Mouse (Mus musculus): ENCODE results near the gene Sdk1. TPM values are rescaled to one million over a fixed set of nuclear protein-coding genes. Genes with fewer than 3 reads are reported as not detected.
A peak's percentile ranks its signal among the peaks of the same experiment; 100 is the strongest.

The Sdk1 gene
- total RNA-seq, 1 experiment from 2014 or later = not detected

DNA sequence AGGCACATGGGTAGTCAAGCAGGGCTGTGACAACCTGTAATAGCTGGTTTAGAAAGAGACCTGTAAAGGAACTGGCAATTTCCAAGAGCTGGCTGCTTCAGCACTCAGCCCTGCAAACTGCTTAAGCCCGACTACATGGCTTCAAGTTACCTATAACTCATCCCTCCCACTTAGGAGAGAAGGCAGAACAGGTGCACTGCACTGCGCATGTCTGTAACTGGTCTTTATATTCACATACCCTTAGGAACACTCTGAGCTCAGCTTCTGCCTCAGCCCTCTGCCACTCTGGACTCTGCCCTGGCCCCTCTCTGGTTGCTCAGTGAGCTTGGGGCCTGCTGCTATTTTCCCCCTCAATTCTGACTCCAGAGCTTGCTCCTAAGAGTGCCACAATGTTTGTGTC is 615.2 kb downstream of the Sdk1 start:
- no peak for ATAC-seq (replicated peaks; ENCODE audit: low read depth, poor library complexity, severe bottlenecking)

DNA sequence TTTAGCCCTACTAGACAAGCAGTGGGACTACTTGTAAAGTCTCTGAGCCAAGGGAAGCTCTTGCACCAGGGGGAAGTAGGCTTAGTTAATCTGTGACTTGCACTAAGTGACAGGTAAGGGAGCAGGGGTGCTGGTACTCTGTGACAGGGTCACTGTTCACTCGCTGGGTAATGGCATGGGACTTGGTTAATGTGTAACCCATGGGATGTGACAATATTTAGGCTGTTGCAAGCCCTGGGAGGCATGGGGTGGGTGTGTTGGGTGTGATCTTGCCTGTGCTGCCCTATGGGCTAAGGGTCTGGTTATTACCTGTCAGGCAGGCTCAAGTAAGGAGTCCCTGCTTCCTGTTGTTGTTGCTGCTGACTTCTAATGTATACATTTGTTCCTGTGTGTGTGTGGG is 616.5 kb downstream of the Sdk1 start:
- ATAC-seq (replicated peaks; ENCODE audit: low read depth, poor library complexity, severe bottlenecking) = no peak

- no peak for ATAC-seq (replicated peaks; ENCODE audit: low read depth, poor library complexity, severe bottlenecking)
Observed at GRCm38 (mm10) chr5:141858406-141859160, 617.3 kb downstream of the Sdk1 start.

DNA sequence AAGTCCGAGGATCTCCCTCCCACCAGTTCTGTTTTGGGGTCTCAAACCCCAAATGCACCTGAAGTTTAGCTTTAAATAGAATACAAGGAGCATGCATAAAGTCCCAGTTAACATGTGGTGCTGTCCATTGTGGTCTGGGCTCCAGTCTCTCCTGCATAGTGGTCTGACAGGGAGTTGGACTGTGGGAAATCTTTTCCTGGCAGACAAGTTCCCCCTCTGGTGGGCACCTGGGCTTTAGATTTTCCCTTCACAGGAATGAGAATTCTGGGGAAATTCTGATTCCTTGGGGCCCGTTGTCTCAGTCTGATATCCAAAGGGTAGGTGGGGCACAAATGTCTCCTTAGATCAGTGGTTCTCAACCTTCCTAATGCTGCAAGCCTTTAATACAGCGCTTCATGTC is 624.8 kb downstream of the Sdk1 start:
- no peak for ATAC-seq (replicated peaks; ENCODE audit: low read depth, poor library complexity, severe bottlenecking)

DNA sequence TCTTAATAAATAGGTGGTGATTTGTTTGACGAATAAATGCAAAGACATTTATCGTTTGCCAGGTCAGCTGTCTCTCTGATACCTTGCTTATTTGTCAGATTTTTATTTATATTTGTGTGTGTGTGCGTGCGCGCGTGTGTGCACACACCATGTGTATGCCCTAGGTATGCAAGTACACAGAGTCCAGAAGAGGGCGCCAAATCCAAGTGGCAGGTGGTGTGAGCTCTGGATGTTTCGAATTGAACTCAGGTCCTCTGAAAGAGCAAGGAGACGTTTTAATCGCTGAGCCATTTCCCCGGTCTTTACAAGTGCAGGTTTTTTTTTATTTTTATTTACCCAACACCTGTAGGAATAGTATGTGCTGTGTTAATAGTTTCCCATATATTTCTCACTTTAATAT is 632.5 kb downstream of the Sdk1 start:
- no peak for ATAC-seq (replicated peaks; ENCODE audit: low read depth, poor library complexity, severe bottlenecking)

- no peak for ATAC-seq (replicated peaks; ENCODE audit: low read depth, poor library complexity, severe bottlenecking)
Observed at GRCm38 (mm10) chr5:141880661-141881060, 639.4 kb downstream of the Sdk1 start.

DNA sequence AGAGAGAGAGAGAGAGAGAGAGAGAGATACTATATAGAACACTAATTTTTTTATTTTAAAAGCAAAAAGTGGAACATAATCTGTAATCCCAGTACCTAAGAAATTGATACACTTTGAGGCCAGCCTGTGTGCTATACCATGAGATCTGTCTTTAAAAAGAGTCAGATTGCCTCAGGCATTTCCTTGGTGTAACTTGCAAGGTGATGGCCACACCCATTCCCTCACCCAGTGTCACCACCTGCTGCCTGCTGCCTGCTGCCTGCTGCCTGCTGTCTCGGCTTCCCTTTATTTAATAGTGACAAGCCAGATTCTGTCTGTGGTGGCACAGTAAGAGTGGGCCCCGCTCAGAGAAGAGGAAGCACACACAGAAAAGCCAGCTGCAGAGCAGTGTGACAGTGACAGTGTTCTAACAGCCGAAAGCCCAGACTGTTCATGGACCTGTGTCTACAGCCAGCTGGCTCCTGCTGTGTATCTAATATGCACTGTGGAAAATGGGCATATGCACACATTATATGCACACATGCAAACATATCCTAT is 642.9 kb downstream of the Sdk1 start:
- ATAC-seq (replicated peaks; ENCODE audit: low read depth, poor library complexity, severe bottlenecking) = peak; percentile 96

- no peak for ATAC-seq (replicated peaks; ENCODE audit: low read depth, poor library complexity, severe bottlenecking)
Observed at GRCm38 (mm10) chr5:141886006-141886405, 644.7 kb downstream of the Sdk1 start.

GRCm38 (mm10) chr5:141889766-141890165 is 648.5 kb downstream of the Sdk1 start:
- no peak for ATAC-seq (replicated peaks; ENCODE audit: low read depth, poor library complexity, severe bottlenecking)

- no peak for ATAC-seq (replicated peaks; ENCODE audit: low read depth, poor library complexity, severe bottlenecking)
Observed at GRCm38 (mm10) chr5:141896402-141896801, 655.1 kb downstream of the Sdk1 start.

DNA sequence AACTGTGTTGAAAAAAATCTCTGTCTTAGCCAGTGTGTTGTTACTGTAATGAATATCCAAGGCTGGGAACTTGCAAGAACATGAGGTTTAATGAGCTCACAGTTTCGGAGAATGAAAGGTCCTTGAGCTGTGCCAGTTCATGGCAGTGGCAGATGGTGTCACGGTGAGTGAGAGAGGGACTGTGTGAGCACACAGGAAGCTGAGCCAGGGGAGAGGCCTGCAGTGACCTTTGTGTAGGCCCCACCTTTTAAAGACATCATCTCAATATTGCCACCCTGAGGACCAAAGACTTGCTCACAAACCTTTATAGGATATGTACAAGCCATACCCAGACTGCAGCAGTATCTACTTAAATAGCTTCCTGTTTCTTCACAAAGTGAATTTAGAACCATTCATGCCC is 656.2 kb downstream of the Sdk1 start:
- no peak for ATAC-seq (replicated peaks; ENCODE audit: low read depth, poor library complexity, severe bottlenecking)

DNA sequence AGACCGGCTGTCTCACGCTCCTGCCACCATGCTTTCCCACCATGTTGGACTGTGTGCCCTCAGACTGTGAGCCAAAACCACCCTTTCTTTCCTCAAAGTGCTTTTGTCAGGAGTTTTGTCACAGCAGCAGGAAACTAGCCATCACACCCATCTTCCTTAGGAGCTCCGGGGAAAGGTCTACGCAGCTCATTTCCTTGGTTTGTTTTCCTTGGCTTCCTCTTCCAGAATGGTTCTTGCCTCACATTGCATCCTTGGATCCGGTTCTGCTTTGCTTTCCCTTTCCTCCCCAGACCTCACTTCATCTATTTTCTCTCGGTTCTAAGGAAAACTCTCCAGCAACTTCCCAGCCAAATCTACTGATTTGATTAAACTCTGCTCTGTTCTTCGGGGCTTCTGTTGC is 658.5 kb downstream of the Sdk1 start:
- ATAC-seq (replicated peaks; ENCODE audit: low read depth, poor library complexity, severe bottlenecking) = no peak

DNA sequence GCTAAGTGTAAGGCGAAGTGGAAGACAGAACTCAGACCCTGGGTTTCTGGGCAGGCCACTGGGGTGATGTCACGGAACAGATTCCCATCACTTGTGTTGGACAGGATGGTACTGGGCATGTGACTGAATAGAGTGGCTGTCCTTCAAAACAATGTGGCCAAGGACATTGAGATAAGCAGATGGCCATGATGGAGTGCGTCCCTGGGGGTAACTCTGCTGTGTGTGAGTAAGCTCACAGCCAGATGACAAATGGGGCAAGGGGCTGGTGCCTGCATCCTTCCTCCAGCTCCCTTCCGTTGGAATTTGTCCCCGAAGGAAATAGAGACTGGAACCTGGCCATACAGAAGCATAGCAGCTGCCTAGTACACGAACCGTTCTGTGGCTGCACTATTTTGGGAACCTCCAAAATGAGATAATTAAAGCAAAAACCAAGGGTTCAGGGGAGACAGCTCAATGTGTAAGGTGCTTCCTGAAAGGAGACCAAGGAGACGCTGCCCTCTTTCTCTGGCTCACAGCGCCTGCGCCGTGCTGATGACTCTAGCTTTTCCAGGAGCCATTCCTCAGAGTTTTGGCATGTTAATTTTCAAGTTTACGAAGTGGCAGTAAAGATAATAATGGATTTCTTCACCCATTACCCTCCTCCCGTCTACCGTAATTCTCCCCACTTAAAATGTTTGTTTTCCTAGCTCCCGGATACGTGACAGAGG is 661.4 kb downstream of the Sdk1 start:
- no peak for ATAC-seq (replicated peaks; ENCODE audit: low read depth, poor library complexity, severe bottlenecking)

DNA sequence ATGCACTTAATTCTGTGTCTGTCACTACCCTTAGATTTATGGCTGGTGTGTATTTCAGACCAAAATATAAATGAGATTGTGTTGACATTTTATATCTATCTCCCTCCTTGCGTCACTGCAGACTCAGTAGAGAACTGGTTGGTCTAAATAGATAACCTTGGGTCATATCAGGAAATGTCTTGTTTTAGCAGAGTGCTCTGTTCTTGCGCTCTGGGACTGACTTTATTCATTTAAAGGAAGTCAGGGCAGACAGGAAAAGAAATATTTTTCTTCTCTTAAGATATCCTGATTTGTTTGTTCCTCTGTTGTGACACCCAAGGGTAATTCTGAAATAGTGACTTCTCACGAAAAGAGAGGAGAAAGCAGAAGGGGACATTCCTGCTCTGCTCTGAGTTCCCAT is 669.2 kb downstream of the Sdk1 start:
- no peak for ATAC-seq (replicated peaks; ENCODE audit: low read depth, poor library complexity, severe bottlenecking)

- no peak for ATAC-seq (replicated peaks; ENCODE audit: low read depth, poor library complexity, severe bottlenecking)
Observed at GRCm38 (mm10) chr5:141910886-141911285, 669.6 kb downstream of the Sdk1 start.

- no peak for ATAC-seq (replicated peaks; ENCODE audit: low read depth, poor library complexity, severe bottlenecking)
Observed at GRCm38 (mm10) chr5:141912881-141913280, 671.6 kb downstream of the Sdk1 start.

DNA sequence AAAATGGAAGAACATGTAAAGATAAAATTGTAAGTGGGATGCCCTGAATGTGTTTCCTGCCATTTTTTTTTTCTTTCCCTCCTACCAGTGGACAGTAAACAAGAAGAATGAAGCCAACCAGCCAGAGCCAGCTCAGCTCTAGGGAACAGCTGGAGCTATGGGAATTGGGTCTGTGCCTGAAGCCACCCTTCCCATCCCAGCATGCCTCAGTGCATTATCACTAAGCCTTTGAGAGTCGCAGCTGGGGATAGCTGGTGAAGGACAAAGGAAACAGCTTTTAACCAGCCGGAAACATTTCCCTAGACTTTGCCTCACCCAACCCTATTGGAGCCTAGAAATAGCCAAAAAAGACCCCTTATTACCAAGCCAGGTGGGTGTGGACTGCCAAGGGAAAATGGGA is 675.7 kb downstream of the Sdk1 start:
- no peak for ATAC-seq (replicated peaks; ENCODE audit: low read depth, poor library complexity, severe bottlenecking)

- ATAC-seq (replicated peaks; ENCODE audit: low read depth, poor library complexity, severe bottlenecking) = no peak
Observed at GRCm38 (mm10) chr5:141939000-141939399, 697.7 kb downstream of the Sdk1 start.

GRCm38 (mm10) chr5:141940636-141941035 is 699.3 kb downstream of the Sdk1 start:
- no peak for ATAC-seq (replicated peaks; ENCODE audit: low read depth, poor library complexity, severe bottlenecking)

DNA sequence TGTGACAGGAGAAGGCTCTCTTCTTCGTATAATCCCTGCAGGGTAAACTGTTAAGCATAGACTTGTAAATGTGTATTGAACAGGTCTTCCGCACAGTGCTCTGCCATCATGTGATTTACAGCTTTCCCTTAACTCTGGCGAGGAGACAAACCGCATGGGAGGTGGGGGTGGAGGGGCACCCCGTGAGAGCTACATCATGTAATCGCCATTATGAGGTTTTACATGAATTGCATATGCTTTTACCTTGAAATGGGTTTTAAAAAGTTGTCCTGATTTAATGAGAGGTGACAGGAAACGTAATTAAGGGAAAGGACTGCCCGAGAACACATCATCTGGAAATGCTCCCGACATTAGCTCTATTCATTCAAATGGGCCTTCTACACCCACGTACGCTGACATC is 709.5 kb downstream of the Sdk1 start:
- no peak for ATAC-seq (replicated peaks; ENCODE audit: low read depth, poor library complexity, severe bottlenecking)

DNA sequence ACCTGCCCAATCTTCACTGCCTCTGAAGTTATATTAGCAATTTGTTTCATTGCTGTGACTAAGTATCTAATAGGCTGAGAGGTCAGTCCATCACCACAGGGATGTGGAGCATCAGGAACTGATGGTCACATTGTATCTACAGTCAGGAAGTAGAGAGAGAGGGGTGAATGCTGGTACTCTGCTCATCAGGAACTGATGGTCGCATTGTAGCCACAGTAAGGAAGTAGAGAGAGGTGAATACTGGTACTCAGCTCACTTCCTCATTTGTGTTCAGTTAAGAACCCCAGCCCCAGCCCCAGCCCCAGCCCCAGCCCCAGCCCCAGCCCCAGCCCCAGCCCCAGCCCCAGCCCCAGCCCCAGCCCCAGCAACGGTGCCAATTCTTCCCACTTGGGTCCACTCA is 711.0 kb downstream of the Sdk1 start:
- 0 out of 2 replicates have a peak, but pooled peaks have one; percentile 42 for ATAC-seq (replicated peaks; ENCODE audit: low read depth, poor library complexity, severe bottlenecking)
